Mouse (Mus musculus): ENCODE measurements around the gene Cldn20. TPM values are rescaled to one million over a fixed set of nuclear protein-coding genes. Genes with fewer than 3 reads are reported as not detected.

Gene Cldn20
- polyA plus RNA-seq, 1 experiment from 2014 or later: not detected

- H3K27me3 ChIP-seq (ENCODE audit: insufficient read depth, low read length): no peaks in the 10 kb centered on the region
- H3K27ac ChIP-seq (ENCODE audit: low read depth): peak within 1 kb of the TSS; percentile 93
- H3K4me1 ChIP-seq (ENCODE audit: insufficient read depth): peaks cover 15% of the 10 kb centered on the region
- no peak for TF ChIP-seq CTCF (IDR thresholded peaks at IDR 0.05; ENCODE audit: low read depth)
- TF ChIP-seq EP300 (IDR thresholded peaks at IDR 0.05; ENCODE audit: low read depth): no peak
- 0 out of 2 replicates have a peak, but pooled peaks cover 3% of the 10 kb centered on the region for H3K36me3 ChIP-seq (replicated peaks; ENCODE audit: insufficient read depth, low read length)
- no peaks in the 10 kb centered on the region for H3K9me3 ChIP-seq (ENCODE audit: low read length)
- peak within 1 kb of the TSS; percentile 63 for H3K9ac ChIP-seq (replicated peaks)
- ATAC-seq: peak; percentile 99
- peak; percentile 97 for DNase-seq
- peak within 1 kb of the TSS; percentile 69 for H3K4me3 ChIP-seq (ENCODE audit: low read depth, low read length)
- WGBS (ENCODE audit: insufficient replicate concordance): under 1% methylated on average over 59 of the region's 60 CpGs
- peak within 1 kb of the TSS; percentile 88 for H3K4me2 ChIP-seq (ENCODE audit: low read depth, low read length)
Observed at GRCm38 (mm10) chr17:3557331-3558311, 25.3 kb downstream of the Cldn20 start, which contains the start of gene Tfb1m. Gene Tfb1m, minus strand, starts transcription at chr17:3557781.

GRCm38 (mm10) chr17:3558356-3558870 is 26.1 kb downstream of the Cldn20 start:
- DNase-seq (peak; percentile 21), ATAC-seq (no peak)
- no peaks in the 10 kb centered on the region for H3K27me3 ChIP-seq (ENCODE audit: insufficient read depth, low read length)
- H3K4me2 ChIP-seq (ENCODE audit: low read depth, low read length): peak overlapping the region; percentile 88
- no peaks in the 10 kb centered on the region for H3K36me3 ChIP-seq (replicated peaks; ENCODE audit: insufficient read depth, low read length)
- peak overlapping the region; percentile 93 for H3K27ac ChIP-seq (ENCODE audit: low read depth)
- TF ChIP-seq EP300 (IDR thresholded peaks at IDR 0.05; ENCODE audit: low read depth) (no peak), CTCF (IDR thresholded peaks at IDR 0.05; ENCODE audit: low read depth) (no peak)
- 68% methylated on average over 9 of the region's 9 CpGs for WGBS (ENCODE audit: insufficient replicate concordance)
- H3K9me3 ChIP-seq (ENCODE audit: low read length): no peaks in the 10 kb centered on the region
- H3K4me3 ChIP-seq (ENCODE audit: low read depth, low read length): peak overlapping the region; percentile 69
- H3K9ac ChIP-seq (replicated peaks): peak overlapping the region; percentile 58
- peaks cover 15% of the 10 kb centered on the region for H3K4me1 ChIP-seq (ENCODE audit: insufficient read depth)

DNA sequence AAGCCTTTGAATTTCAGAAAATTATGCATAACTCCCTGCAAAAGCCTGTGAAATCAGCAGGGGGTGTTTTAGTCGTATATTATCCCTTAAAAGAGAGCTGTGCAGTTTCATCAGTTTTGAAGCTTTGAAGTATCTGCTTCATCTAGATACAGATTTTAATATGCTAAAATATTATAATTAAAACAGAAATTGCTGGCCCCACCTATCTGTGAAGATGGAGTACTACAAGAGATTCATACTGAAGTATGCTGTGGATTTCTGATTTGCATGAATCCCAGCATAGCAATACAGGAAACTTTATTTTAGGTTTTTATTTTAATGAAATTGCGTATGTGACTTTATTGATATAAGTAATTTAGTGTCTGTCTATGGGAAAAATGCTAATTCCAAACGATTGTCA is 28.2 kb downstream of the Cldn20 start:
- DNase-seq (no peak), ATAC-seq (no peak)
- no peak for TF ChIP-seq EP300 (IDR thresholded peaks at IDR 0.05; ENCODE audit: low read depth)
- peak; percentile 38 for TF ChIP-seq CTCF (IDR thresholded peaks at IDR 0.05; ENCODE audit: low read depth)
- WGBS (ENCODE audit: insufficient replicate concordance): 50% methylated on average over 3 of the region's 3 CpGs
- Histone ChIP-seq H3K27ac (ENCODE audit: low read depth) (no peak overlapping the region), H3K4me1 (ENCODE audit: insufficient read depth) (peaks cover 15% of the 10 kb centered on the region), H3K4me2 (ENCODE audit: low read depth, low read length) (no peak overlapping the region), H3K4me3 (ENCODE audit: low read depth, low read length) (no peak overlapping the region), H3K9ac (replicated peaks) (no peak overlapping the region), H3K9me3 (ENCODE audit: low read length) (no peaks in the 10 kb centered on the region), H3K36me3 (replicated peaks; ENCODE audit: insufficient read depth, low read length) (no peaks in the 10 kb centered on the region), H3K27me3 (ENCODE audit: insufficient read depth, low read length) (no peaks in the 10 kb centered on the region)

- no peaks in the 10 kb centered on the region for H3K9me3 ChIP-seq (ENCODE audit: low read length)
- WGBS (ENCODE audit: insufficient replicate concordance): 47% methylated on average over 8 of the region's 8 CpGs
- H3K4me1 ChIP-seq (ENCODE audit: insufficient read depth): peaks cover 7% of the 10 kb centered on the region; the same call in 1 of the 2 replicates
- H3K27ac ChIP-seq (ENCODE audit: low read depth): no peak overlapping the region
- H3K36me3 ChIP-seq (replicated peaks; ENCODE audit: insufficient read depth, low read length): no peaks in the 10 kb centered on the region
- no peak overlapping the region for H3K4me2 ChIP-seq (ENCODE audit: low read depth, low read length)
- no peaks in the 10 kb centered on the region for H3K27me3 ChIP-seq (ENCODE audit: insufficient read depth, low read length)
- no peak overlapping the region for H3K4me3 ChIP-seq (ENCODE audit: low read depth, low read length)
- H3K9ac ChIP-seq (replicated peaks): no peak overlapping the region
- ATAC-seq (no peak), DNase-seq (no peak)
- TF ChIP-seq EP300 (IDR thresholded peaks at IDR 0.05; ENCODE audit: low read depth): no peak
- TF ChIP-seq CTCF (IDR thresholded peaks at IDR 0.05; ENCODE audit: low read depth): peak; percentile 48
Observed at GRCm38 (mm10) chr17:3562405-3562804, 30.1 kb downstream of the Cldn20 start.

- no peak for ATAC-seq
- H3K4me2 ChIP-seq (ENCODE audit: low read depth, low read length): no peak overlapping the region
Observed at GRCm38 (mm10) chr17:3570876-3571275, 38.5 kb downstream of the Cldn20 start.

More at GRCm38 (mm10) chr17:3570876-3571275, 38.5 kb downstream of the Cldn20 start:
- Histone ChIP-seq H3K4me3 (ENCODE audit: low read depth, low read length) (no peak overlapping the region), H3K4me1 (ENCODE audit: insufficient read depth) (no peaks in the 10 kb centered on the region), H3K9me3 (ENCODE audit: low read length) (no peaks in the 10 kb centered on the region), H3K36me3 (replicated peaks; ENCODE audit: insufficient read depth, low read length) (no peaks in the 10 kb centered on the region), H3K27ac (ENCODE audit: low read depth) (no peak overlapping the region), H3K9ac (replicated peaks) (no peak overlapping the region), H3K27me3 (ENCODE audit: insufficient read depth, low read length) (no peaks in the 10 kb centered on the region)
- DNase-seq: peak; percentile 68
- WGBS (ENCODE audit: insufficient replicate concordance): 6% methylated on average over 12 of the region's 12 CpGs
- no peak for TF ChIP-seq EP300 (IDR thresholded peaks at IDR 0.05; ENCODE audit: low read depth)
- TF ChIP-seq CTCF (IDR thresholded peaks at IDR 0.05; ENCODE audit: low read depth): peak; percentile 83

Other genes starting within 250 kb of the Cldn20 start
- gene Tiam2, start 206.0 kb upstream of the Cldn20 start, polyA plus RNA-seq (2015; fragmentation: Nextera tagmentation; extraction: Ambion mirVana): 0.54 and 0.56 TPM in 2 replicates
- gene Tfb1m, start 25.2 kb downstream of the Cldn20 start, polyA plus RNA-seq (2015; fragmentation: Nextera tagmentation; extraction: Ambion mirVana): 10.3 and 12.0 TPM in 2 replicates
- not detected in 2 replicates for gene Nox3, start 163.7 kb downstream of the Cldn20 start, polyA plus RNA-seq (2015; fragmentation: Nextera tagmentation; extraction: Ambion mirVana)